Mouse (Mus musculus): Measurements from ENCODE around the gene Igf1r.

Gene Igf1r

GRCm38 (mm10) chr7:68054956-68055355 lies 102.3 kb downstream of the Igf1r start:
- DNase-seq, result peak in 1 of 2 experiments; percentile 38

GRCm38 (mm10) chr7:68057010-68057409 lies 104.4 kb downstream of the Igf1r start:
- DNase-seq, result no peak

- no peak for DNase-seq
These were observed 107.1 kb downstream of the Igf1r start for GRCm38 (mm10) chr7:68059690-68060089.

GRCm38 (mm10) chr7:68061434-68061833 lies 108.8 kb downstream of the Igf1r start:
- no peak for DNase-seq

GRCm38 (mm10) chr7:68062170-68062848 lies 109.7 kb downstream of the Igf1r start:
- DNase-seq, result no peak

GRCm38 (mm10) chr7:68062849-68063208 lies 110.2 kb downstream of the Igf1r start:
- DNase-seq, result no peak

- DNase-seq, result no peak
These were observed 111.1 kb downstream of the Igf1r start for GRCm38 (mm10) chr7:68063711-68064110.

GRCm38 (mm10) chr7:68064120-68064519 lies 111.5 kb downstream of the Igf1r start:
- DNase-seq, result no peak

- DNase-seq, result no peak
These were observed 112.2 kb downstream of the Igf1r start for GRCm38 (mm10) chr7:68064647-68065362.

GRCm38 (mm10) chr7:68065904-68066303 lies 113.3 kb downstream of the Igf1r start:
- peak in 1 of 2 experiments; percentile 44 for DNase-seq

- DNase-seq, result no peak
These were observed 114.7 kb downstream of the Igf1r start for GRCm38 (mm10) chr7:68067321-68067720.

- no peak for DNase-seq
These were observed 116.7 kb downstream of the Igf1r start for GRCm38 (mm10) chr7:68069324-68069723.

- no peak for DNase-seq
These were observed 117.4 kb downstream of the Igf1r start for GRCm38 (mm10) chr7:68070030-68070429.

- peak; percentile 65 to 81 for DNase-seq
These were observed 118.0 kb downstream of the Igf1r start for GRCm38 (mm10) chr7:68070626-68071025.

GRCm38 (mm10) chr7:68071050-68071449 lies 118.4 kb downstream of the Igf1r start:
- DNase-seq, result no peak

- DNase-seq, result no peak
These were observed 119.1 kb downstream of the Igf1r start for GRCm38 (mm10) chr7:68071749-68072148.

- DNase-seq, result no peak
These were observed 120.2 kb downstream of the Igf1r start for GRCm38 (mm10) chr7:68072524-68073459.

GRCm38 (mm10) chr7:68073460-68073806 lies 120.8 kb downstream of the Igf1r start:
- no peak for DNase-seq

- DNase-seq, result no peak
These were observed 122.1 kb downstream of the Igf1r start for GRCm38 (mm10) chr7:68074748-68075147.

GRCm38 (mm10) chr7:68075401-68075800 lies 122.8 kb downstream of the Igf1r start:
- peak; percentile 59 to 65 for DNase-seq

- no peak for DNase-seq
These were observed 127.7 kb downstream of the Igf1r start for GRCm38 (mm10) chr7:68080122-68080845.

GRCm38 (mm10) chr7:68085338-68085737 lies 132.7 kb downstream of the Igf1r start:
- peak in 1 of 2 experiments; percentile 44 for DNase-seq

Data from cerebellum, postnatal 25 days (tissue).